Mouse (Mus musculus): ENCODE results near the gene Asb3. TPM values are rescaled to one million over a fixed set of nuclear protein-coding genes. Genes with fewer than 3 reads are reported as not detected.

The Asb3 gene
- polyA plus RNA-seq (2015; fragmentation: Nextera tagmentation; extraction: Ambion mirVana), result 35.1 and 38.5 TPM in 2 replicates

DNA sequence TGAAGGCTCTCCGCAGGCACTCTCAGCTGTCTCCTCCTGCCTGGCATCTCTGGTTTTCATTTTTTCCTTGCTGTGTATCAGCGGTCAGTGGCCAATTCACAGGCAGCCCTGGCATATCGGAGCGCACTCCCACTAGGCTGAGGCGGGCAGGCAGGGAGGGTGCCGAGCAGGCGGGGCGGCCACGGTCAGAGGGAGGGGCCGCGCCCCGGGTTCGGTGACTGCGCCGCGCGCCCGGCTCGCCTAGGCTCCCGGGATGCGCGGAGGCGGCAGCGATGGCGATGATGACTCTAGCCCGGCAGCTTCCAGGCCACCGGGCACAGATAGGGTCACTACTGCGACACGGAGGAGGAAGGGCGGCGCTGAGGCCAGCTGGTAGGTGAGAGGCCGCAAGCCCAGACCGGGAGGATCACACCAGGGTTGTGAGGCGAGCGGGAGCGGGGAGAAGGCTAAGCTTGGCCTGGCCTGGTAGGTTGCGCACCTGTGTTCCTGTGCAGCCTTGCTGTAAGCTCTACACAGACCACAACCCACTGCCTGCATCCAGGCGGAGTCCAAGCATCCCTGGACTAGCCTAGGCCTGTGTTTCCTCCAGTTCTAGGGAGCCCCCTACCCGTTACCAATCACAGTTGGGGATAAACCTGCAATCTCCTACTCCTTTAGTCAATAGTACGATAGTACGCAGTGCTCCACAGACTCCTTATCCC, at the start of gene Asb3, which contains the start of gene Gpr75:
Asb3 (plus strand) TSS at position 246 of the 701 bp plus-strand sequence.
Gpr75 (plus strand) TSS at position 188 of the 701 bp plus-strand sequence.
- H3K4me2 ChIP-seq, result peak within 1 kb of the TSS; percentile 96
- H3K4me1 ChIP-seq, result peaks cover 8% of the 10 kb centered on the region; the same call in 1 of the 2 replicates
- peak within 1 kb of the TSS; percentile 78 for H3K9ac ChIP-seq
- WGBS, result 3% methylated on average over 41 of the region's 41 CpGs
- H3K4me3 ChIP-seq, result peak within 1 kb of the TSS; percentile 56
- 0 out of 2 replicates have a peak, but pooled peaks cover 3% of the 10 kb centered on the region for H3K36me3 ChIP-seq
- H3K9me3 ChIP-seq, result no peaks in the 10 kb centered on the region
- no peak within 1 kb of the TSS for H3K27ac ChIP-seq
- peak; percentile 88 for ATAC-seq (ENCODE audit: insufficient number of reproducible peaks, insufficient read depth, low FRiP score, low TSS enrichment, low read depth)
- no peaks in the 10 kb centered on the region for H3K27me3 ChIP-seq

DNA sequence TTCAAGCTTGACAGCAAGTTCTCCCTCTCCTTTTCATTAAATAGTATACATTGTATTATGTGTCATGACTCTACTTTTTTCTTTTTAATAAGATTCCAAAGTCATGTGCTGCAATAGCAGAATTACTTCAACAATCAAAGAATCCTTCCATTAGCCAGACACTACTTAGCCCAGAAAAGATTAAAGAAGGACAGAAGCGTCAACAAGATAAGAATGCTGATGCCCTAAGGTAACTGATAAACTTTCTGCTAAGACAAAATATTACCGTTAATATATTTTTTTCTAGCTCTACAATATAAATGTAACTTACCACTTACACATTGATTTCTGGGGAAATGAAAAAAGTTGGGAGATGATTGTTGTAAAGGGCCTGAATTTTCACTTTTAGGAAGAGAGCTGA, 46.4 kb upstream of the Asb3 start:
- no peak overlapping the region for H3K4me3 ChIP-seq
- ATAC-seq (ENCODE audit: insufficient number of reproducible peaks, insufficient read depth, low FRiP score, low TSS enrichment, low read depth), result no peak
- no peak overlapping the region for H3K27ac ChIP-seq
- H3K4me1 ChIP-seq, result no peaks in the 10 kb centered on the region
- H3K9me3 ChIP-seq, result no peaks in the 10 kb centered on the region
- H3K36me3 ChIP-seq, result peaks cover 66% of the 10 kb centered on the region
- 95% methylated on average over 2 of the region's 2 CpGs for WGBS
- H3K27me3 ChIP-seq, result no peaks in the 10 kb centered on the region
- H3K9ac ChIP-seq, result no peak overlapping the region
- H3K4me2 ChIP-seq, result no peak overlapping the region

DNA sequence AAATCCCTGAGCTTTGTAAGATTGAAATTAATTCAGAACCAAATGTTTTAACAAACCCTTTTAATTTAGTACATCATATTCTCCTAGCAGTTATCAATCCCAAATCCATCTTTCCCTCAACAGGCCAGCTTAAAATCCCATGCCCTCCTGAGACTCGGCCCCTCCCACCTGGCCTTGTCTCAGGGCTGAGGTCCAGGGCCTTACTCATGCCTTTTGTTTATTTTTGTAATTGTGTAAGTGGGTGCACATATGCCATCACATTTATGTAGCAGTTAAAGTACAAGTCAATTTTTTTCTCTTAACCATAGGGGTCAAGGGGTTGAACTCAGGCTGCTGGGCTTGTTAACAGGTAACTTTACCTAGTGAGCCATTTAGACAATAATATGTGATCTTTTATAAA, 40.9 kb upstream of the Asb3 start:
- WGBS, result 92% methylated on average over 1 of the region's 1 CpGs
- no peaks in the 10 kb centered on the region for H3K4me1 ChIP-seq
- no peak for ATAC-seq (ENCODE audit: insufficient number of reproducible peaks, insufficient read depth, low FRiP score, low TSS enrichment, low read depth)
- H3K27me3 ChIP-seq, result no peaks in the 10 kb centered on the region
- no peak overlapping the region for H3K27ac ChIP-seq
- no peaks in the 10 kb centered on the region for H3K9me3 ChIP-seq
- no peak overlapping the region for H3K9ac ChIP-seq
- H3K4me3 ChIP-seq, result no peak overlapping the region
- peaks cover 60% of the 10 kb centered on the region for H3K36me3 ChIP-seq
- H3K4me2 ChIP-seq, result no peak overlapping the region

DNA sequence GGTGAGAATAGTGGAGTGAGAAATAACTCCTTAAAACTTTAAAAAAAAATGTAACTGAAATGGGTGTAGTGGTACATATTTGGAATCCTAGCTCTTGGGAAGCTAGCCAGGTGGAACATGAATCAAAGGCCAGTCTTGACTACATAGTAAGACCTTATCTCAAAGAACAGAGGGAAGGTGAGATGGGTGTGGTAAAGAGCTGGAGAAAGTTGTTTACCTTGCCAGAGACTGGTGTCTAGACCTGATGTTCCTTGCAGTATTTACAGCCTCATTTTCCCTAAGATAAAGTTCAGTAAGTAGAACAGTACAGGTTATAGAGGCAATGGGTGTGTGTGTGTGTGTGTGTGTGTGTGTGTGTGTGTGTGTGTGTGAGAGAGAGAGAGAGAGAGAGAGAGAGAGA, 12.8 kb upstream of the Asb3 start:
- Histone ChIP-seq H3K9ac (no peak overlapping the region), H3K27ac (no peak overlapping the region), H3K4me1 (no peaks in the 10 kb centered on the region), H3K4me3 (no peak overlapping the region), H3K27me3 (no peaks in the 10 kb centered on the region), H3K9me3 (no peaks in the 10 kb centered on the region), H3K36me3 (peaks cover 42% of the 10 kb centered on the region), H3K4me2 (no peak overlapping the region)
- no peak for ATAC-seq (ENCODE audit: insufficient number of reproducible peaks, insufficient read depth, low FRiP score, low TSS enrichment, low read depth)

DNA sequence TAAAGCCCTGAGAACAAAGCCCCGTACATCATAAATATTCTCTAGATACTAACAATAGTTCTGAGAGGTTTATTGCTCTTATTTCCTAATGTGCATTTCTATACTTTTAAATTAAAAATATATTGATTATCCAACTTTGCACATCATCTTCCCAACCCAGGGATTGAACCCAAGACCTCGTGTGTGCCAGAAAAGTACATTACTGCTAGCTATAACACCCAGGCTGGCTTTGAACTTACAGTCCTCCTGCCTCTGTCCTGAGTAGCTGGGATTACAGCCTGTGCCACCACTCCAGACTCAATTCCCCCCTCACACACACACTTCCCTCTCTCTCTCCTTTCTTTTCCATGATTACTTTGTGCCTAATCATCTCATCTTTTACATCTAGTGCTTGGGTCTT, 2.9 kb downstream of the Asb3 start:
- Histone ChIP-seq H3K27me3 (no peaks in the 10 kb centered on the region), H3K4me3 (no peak overlapping the region), H3K36me3 (no peaks in the 10 kb centered on the region), H3K4me2 (no peak overlapping the region), H3K9me3 (no peaks in the 10 kb centered on the region), H3K27ac (no peak overlapping the region), H3K9ac (no peak overlapping the region), H3K4me1 (peaks cover 8% of the 10 kb centered on the region; the same call in 1 of the 2 replicates)
- no peak for ATAC-seq (ENCODE audit: insufficient number of reproducible peaks, insufficient read depth, low FRiP score, low TSS enrichment, low read depth)
- WGBS, result 86% methylated on average over 2 of the region's 2 CpGs

DNA sequence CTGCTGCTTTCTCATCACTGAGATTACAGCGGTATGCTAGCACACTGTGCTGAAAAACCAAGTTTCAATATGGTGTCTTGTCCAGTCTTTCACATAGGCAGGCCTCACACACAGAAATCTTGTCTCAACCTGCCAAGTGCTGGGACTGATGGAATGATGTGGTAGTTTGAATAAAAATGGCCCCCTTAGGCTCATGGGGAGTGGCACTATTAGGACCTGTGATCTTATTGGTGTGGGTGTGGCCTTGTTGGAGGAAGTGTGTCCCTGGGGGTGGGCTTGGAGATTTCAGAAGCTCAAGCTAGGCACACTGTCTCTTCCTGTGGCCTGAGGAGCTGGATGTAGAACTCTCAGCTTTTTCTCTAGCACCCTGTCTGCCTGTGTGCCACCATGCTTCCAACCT, 11.0 kb downstream of the Asb3 start:
- H3K36me3 ChIP-seq, result no peaks in the 10 kb centered on the region
- no peak overlapping the region for H3K27ac ChIP-seq
- no peak for ATAC-seq (ENCODE audit: insufficient number of reproducible peaks, insufficient read depth, low FRiP score, low TSS enrichment, low read depth)
- no peaks in the 10 kb centered on the region for H3K9me3 ChIP-seq
- no peaks in the 10 kb centered on the region for H3K4me1 ChIP-seq
- no peak overlapping the region for H3K9ac ChIP-seq
- H3K27me3 ChIP-seq, result no peaks in the 10 kb centered on the region
- 86% methylated on average over 1 of the region's 1 CpGs for WGBS
- H3K4me2 ChIP-seq, result no peak overlapping the region
- no peak overlapping the region for H3K4me3 ChIP-seq

DNA sequence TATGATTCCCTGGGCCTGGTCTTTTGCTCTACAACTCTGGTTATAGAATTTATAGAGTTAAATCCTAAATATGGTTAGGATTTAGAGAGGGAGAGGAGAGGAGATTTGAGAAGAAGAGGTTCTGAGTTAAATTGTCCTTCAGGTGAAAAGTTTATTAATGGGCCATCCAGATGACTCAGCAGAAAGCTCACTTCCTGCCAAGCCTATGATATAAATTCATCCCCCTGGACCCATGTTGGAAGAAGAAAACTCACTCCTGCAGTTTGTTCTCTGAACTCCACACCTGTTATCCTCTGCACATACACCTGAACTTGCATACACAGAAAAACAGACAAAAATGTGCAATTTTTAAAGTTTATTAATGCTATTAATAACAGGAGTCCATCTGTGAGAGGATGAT, 14.1 kb downstream of the Asb3 start:
- Histone ChIP-seq H3K27me3 (no peaks in the 10 kb centered on the region), H3K9me3 (no peaks in the 10 kb centered on the region), H3K36me3 (no peaks in the 10 kb centered on the region), H3K27ac (no peak overlapping the region), H3K9ac (no peak overlapping the region), H3K4me3 (no peak overlapping the region), H3K4me1 (no peaks in the 10 kb centered on the region), H3K4me2 (no peak overlapping the region)
- no peak for ATAC-seq (ENCODE audit: insufficient number of reproducible peaks, insufficient read depth, low FRiP score, low TSS enrichment, low read depth)

DNA sequence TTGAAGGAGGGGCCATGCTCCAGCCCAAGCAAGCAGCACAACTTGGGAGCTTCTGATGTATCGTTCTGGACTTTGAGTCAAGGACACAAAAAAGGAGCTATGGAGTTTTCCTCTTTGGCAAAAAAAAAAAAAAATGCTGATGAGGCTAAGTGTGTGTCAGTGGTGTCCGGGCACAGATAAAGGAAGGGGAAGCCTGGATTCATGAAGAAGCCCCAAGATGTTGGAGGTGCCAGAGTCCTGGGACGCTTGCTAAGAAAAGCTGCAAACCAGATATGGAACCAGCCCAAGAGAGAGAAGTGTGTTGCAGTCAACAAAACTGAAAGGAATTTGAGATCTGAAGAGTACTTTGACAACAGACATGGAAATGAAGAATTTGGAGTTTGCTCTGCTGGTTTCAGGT, 27.1 kb downstream of the Asb3 start:
- Histone ChIP-seq H3K27me3 (no peaks in the 10 kb centered on the region), H3K27ac (no peak overlapping the region), H3K9me3 (no peaks in the 10 kb centered on the region), H3K4me3 (no peak overlapping the region), H3K36me3 (peaks cover 3% of the 10 kb centered on the region; the same call in 1 of the 2 replicates), H3K4me1 (no peaks in the 10 kb centered on the region), H3K9ac (no peak overlapping the region), H3K4me2 (no peak overlapping the region)
- no peak for ATAC-seq (ENCODE audit: insufficient number of reproducible peaks, insufficient read depth, low FRiP score, low TSS enrichment, low read depth)
- WGBS, result 94% methylated on average over 3 of the region's 3 CpGs

DNA sequence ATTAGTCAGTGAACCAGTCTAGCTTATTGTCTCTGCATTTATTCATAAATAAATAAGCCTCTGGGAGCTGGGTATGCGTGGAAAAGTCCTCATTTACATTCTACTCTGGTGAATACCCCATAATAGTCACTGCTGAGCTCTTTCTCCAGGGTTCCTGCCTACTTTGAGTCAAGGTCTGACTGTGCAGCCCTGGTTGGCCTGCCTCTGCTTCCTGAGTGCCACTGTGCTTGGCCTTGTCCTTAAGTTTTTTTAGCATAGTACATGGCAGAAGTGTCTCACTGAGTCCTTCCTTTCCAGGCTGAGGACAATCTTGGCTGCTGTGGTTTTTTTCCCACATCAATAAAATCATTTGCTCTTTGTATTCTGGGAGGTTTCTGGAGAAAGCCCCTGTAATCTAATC, 35.4 kb downstream of the Asb3 start:
- ATAC-seq (ENCODE audit: insufficient number of reproducible peaks, insufficient read depth, low FRiP score, low TSS enrichment, low read depth), result no peak
- Histone ChIP-seq H3K4me1 (no peaks in the 10 kb centered on the region), H3K4me2 (no peak overlapping the region), H3K4me3 (no peak overlapping the region), H3K9me3 (no peaks in the 10 kb centered on the region), H3K27ac (no peak overlapping the region), H3K27me3 (no peaks in the 10 kb centered on the region), H3K9ac (no peak overlapping the region), H3K36me3 (peaks cover 10% of the 10 kb centered on the region)
- WGBS, result 78% methylated on average over 1 of the region's 1 CpGs

DNA sequence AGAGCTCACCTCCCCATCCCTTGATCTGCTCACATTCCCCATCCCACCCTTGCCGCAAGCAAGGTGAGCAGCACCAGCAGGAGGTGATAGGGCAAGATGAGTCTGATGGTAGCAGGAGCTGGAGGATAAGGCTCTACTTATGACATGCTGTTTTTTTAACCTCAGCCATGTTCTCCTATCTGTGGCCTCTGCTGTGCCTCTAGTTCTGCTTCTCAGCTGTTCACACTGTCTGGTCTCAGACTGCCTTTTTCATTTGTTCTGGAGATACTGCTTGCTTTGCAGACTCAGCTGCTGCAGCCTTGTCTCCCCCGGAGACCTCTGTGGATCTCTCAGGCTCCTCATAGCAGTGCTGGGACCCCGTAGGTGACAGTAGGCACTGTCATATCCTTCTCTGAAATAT, 38.1 kb downstream of the Asb3 start:
- Histone ChIP-seq H3K36me3 (peaks cover 28% of the 10 kb centered on the region), H3K27me3 (no peaks in the 10 kb centered on the region), H3K4me2 (no peak overlapping the region), H3K27ac (no peak overlapping the region), H3K9me3 (no peaks in the 10 kb centered on the region), H3K4me3 (no peak overlapping the region), H3K4me1 (no peaks in the 10 kb centered on the region), H3K9ac (no peak overlapping the region)
- no peak for ATAC-seq (ENCODE audit: insufficient number of reproducible peaks, insufficient read depth, low FRiP score, low TSS enrichment, low read depth)
- WGBS, result 93% methylated on average over 3 of the region's 3 CpGs

DNA sequence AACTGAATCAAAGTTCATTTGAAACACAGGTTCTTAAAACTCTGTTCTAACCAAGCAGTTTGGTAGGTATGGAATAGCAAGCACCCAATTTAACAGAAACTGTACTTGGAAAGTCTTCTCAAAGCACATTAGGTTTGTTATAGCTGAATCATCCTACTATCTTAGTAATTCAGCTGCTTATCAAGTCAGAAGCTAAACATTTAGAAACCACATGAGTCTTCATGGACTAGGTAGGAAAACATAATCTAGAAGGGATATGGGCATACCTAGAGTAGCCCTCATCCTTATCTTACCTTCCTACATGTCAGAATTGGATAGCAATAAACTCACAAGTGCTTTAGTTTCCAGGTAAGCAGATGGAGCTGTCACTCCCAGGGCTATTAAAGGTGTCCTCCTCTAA, 42.9 kb downstream of the Asb3 start:
- no peak for ATAC-seq (ENCODE audit: insufficient number of reproducible peaks, insufficient read depth, low FRiP score, low TSS enrichment, low read depth)
- Histone ChIP-seq H3K9me3 (no peaks in the 10 kb centered on the region), H3K4me3 (no peak overlapping the region), H3K4me2 (no peak overlapping the region), H3K27ac (no peak overlapping the region), H3K27me3 (no peaks in the 10 kb centered on the region), H3K4me1 (no peaks in the 10 kb centered on the region), H3K36me3 (peaks cover 51% of the 10 kb centered on the region), H3K9ac (no peak overlapping the region)

DNA sequence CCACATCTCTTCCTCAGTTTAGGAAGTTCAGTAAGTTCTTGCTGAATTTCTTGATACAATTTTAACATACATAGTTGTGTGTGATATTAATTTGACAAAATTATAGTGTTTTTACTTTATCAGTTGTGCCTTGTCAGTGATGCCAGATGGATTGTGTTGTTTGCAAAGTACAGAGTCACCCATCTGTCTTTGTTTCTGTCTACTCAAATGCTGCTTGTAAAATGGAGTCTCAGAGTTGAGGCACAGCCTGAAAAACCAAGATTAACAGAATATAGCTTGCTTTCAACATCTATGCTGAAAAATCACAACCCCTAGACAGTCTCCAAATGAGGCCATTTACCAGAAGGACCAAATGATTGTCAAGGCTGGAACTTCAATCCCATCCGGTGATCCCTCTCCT, 43.3 kb downstream of the Asb3 start:
- Histone ChIP-seq H3K9ac (no peak overlapping the region), H3K27ac (no peak overlapping the region), H3K27me3 (no peaks in the 10 kb centered on the region), H3K4me2 (no peak overlapping the region), H3K9me3 (no peaks in the 10 kb centered on the region), H3K4me1 (no peaks in the 10 kb centered on the region), H3K4me3 (no peak overlapping the region), H3K36me3 (peaks cover 52% of the 10 kb centered on the region)
- no peak for ATAC-seq (ENCODE audit: insufficient number of reproducible peaks, insufficient read depth, low FRiP score, low TSS enrichment, low read depth)
- 85% methylated on average over 1 of the region's 1 CpGs for WGBS
